Mouse (Mus musculus): Measurements from ENCODE around the gene Arl13a. TPM values are rescaled to one million over a fixed set of nuclear protein-coding genes. Genes with fewer than 3 reads are reported as not detected.

The Arl13a gene
- polyA plus RNA-seq, 1 experiment from 2014 or later: not detected

DNA sequence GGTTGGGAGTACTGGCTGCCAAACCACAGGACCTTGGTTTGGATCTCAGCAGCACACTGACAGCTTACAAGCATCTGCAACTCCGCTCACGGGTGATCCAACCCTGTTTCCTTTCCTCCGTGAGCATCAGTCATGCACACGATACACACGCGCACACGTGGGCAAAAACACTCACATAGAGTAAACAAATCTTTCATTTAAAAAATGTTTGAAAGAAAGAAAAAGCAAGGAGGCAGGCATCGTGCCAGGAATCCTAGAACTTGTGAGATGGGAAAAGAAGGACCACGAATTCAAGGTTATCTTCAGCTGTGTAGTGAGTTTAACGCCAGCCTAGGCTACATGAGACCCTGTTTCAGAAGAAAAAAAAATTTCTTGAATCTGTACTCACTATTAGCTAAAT is 58.6 kb downstream of the Arl13a start:
- no peak overlapping the region for H3K4me3 ChIP-seq (ENCODE audit: low read depth, low read length)
- H3K9me3 ChIP-seq (ENCODE audit: control insufficient read depth, low read length): no peaks in the 10 kb centered on the region
- ATAC-seq (ENCODE audit: insufficient read depth, low FRiP score, low TSS enrichment) (no peak), DNase-seq (ENCODE audit: low spot score) (no peak)
- H3K27ac ChIP-seq (ENCODE audit: low read depth, low read length): no peak overlapping the region
- H3K4me1 ChIP-seq (ENCODE audit: control insufficient read depth, insufficient read depth, low read length): no peaks in the 10 kb centered on the region
- H3K9ac ChIP-seq (ENCODE audit: low read length): no peak overlapping the region
- H3K4me2 ChIP-seq (ENCODE audit: low read depth): no peak overlapping the region
- H3K27me3 ChIP-seq (ENCODE audit: control insufficient read depth, insufficient read depth, low read length): no peaks in the 10 kb centered on the region
- 91% methylated on average over 10 of the region's 10 CpGs for WGBS
- H3K36me3 ChIP-seq (ENCODE audit: control insufficient read depth, insufficient read depth, low read length): no peaks in the 10 kb centered on the region

GRCm38 (mm10) chrX:134248202-134248601 is 60.9 kb downstream of the Arl13a start:
- Histone ChIP-seq H3K27ac (ENCODE audit: low read depth, low read length) (no peak overlapping the region), H3K4me3 (ENCODE audit: low read depth, low read length) (no peak overlapping the region), H3K27me3 (ENCODE audit: control insufficient read depth, insufficient read depth, low read length) (no peaks in the 10 kb centered on the region), H3K4me1 (ENCODE audit: control insufficient read depth, insufficient read depth, low read length) (no peaks in the 10 kb centered on the region), H3K36me3 (ENCODE audit: control insufficient read depth, insufficient read depth, low read length) (no peaks in the 10 kb centered on the region), H3K9me3 (ENCODE audit: control insufficient read depth, low read length) (no peaks in the 10 kb centered on the region), H3K4me2 (ENCODE audit: low read depth) (no peak overlapping the region), H3K9ac (ENCODE audit: low read length) (no peak overlapping the region)
- DNase-seq (ENCODE audit: low spot score) (no peak), ATAC-seq (ENCODE audit: insufficient read depth, low FRiP score, low TSS enrichment) (no peak)
- 85% methylated on average over 2 of the region's 2 CpGs for WGBS

Other genes starting within 250 kb of the Arl13a start
- 1.7 and 2.5 TPM in 2 replicates for gene Sytl4, start 205.7 kb upstream of the Arl13a start, polyA plus RNA-seq (2014; fragmentation: Nextera tagmentation; extraction: Ambion mirVana)
- gene Cstf2, start 128.3 kb upstream of the Arl13a start, polyA plus RNA-seq (2014; fragmentation: Nextera tagmentation; extraction: Ambion mirVana): 74.0 and 75.2 TPM in 2 replicates
- not detected in 2 replicates for gene Xkrx, start 25.4 kb upstream of the Arl13a start, polyA plus RNA-seq (2014; fragmentation: Nextera tagmentation; extraction: Ambion mirVana)
- gene Nox1, start 34.5 kb downstream of the Arl13a start, polyA plus RNA-seq (2014; fragmentation: Nextera tagmentation; extraction: Ambion mirVana): not detected in 2 replicates
- 6.6 and 7.9 TPM in 2 replicates for gene Trmt2b, start 89.5 kb downstream of the Arl13a start, polyA plus RNA-seq (2014; fragmentation: Nextera tagmentation; extraction: Ambion mirVana)
- gene Tmem35a, start 107.7 kb downstream of the Arl13a start, polyA plus RNA-seq (2014; fragmentation: Nextera tagmentation; extraction: Ambion mirVana): 20.4 and 24.0 TPM in 2 replicates
- gene Cenpi, start 120.6 kb downstream of the Arl13a start, polyA plus RNA-seq (2014; fragmentation: Nextera tagmentation; extraction: Ambion mirVana): 24.2 and 28.5 TPM in 2 replicates
- gene Drp2, start 217.1 kb downstream of the Arl13a start, polyA plus RNA-seq (2014; fragmentation: Nextera tagmentation; extraction: Ambion mirVana): 7.3 and 7.6 TPM in 2 replicates